Mouse (Mus musculus) spleen, postnatal 10 days (tissue): Measurements from ENCODE around the gene Ifi47.

Experiments
- DNase-seq, 2 experiments: peaks; one replicate each; pipeline ENCODE4 v3.0.0; 2021 to 2022; ENCODE audit warnings: low spot score in 2 of 2

Gene Ifi47

GRCm38 (mm10) chr11:49089735-49090507, 13.5 kb downstream of the Ifi47 start:
- no peak for DNase-seq

GRCm38 (mm10) chr11:49090551-49090950, 14.2 kb downstream of the Ifi47 start:
- no peak for DNase-seq

- DNase-seq = no peak
These were observed 14.8 kb downstream of the Ifi47 start for GRCm38 (mm10) chr11:49091171-49091570.

- no peak for DNase-seq
These were observed 15.7 kb downstream of the Ifi47 start for GRCm38 (mm10) chr11:49092053-49092586.

GRCm38 (mm10) chr11:49092786-49093185, 16.4 kb downstream of the Ifi47 start:
- DNase-seq = no peak

- no peak for DNase-seq
These were observed 17.7 kb downstream of the Ifi47 start for GRCm38 (mm10) chr11:49093861-49094660.

- no peak for DNase-seq
These were observed 19.0 kb downstream of the Ifi47 start for GRCm38 (mm10) chr11:49095367-49095766.

- DNase-seq = no peak
These were observed 24.0 kb downstream of the Ifi47 start for GRCm38 (mm10) chr11:49100409-49100808.

- DNase-seq = no peak
These were observed 25.1 kb downstream of the Ifi47 start for GRCm38 (mm10) chr11:49101500-49101899.

- peak; percentile 86 to 96 for DNase-seq
These were observed 26.8 kb downstream of the Ifi47 start for GRCm38 (mm10) chr11:49103047-49103693.

- DNase-seq = no peak
These were observed 29.4 kb downstream of the Ifi47 start for GRCm38 (mm10) chr11:49105752-49106151.

- no peak for DNase-seq
These were observed 31.5 kb downstream of the Ifi47 start for GRCm38 (mm10) chr11:49107650-49108537.

- peak in 1 of 2 experiments; percentile 58 for DNase-seq
These were observed 32.4 kb downstream of the Ifi47 start for GRCm38 (mm10) chr11:49108833-49109232.

GRCm38 (mm10) chr11:49111000-49111399, 34.6 kb downstream of the Ifi47 start:
- DNase-seq = no peak

- DNase-seq = no peak
These were observed 36.3 kb downstream of the Ifi47 start for GRCm38 (mm10) chr11:49112624-49113219.

- no peak for DNase-seq
These were observed 37.8 kb downstream of the Ifi47 start for GRCm38 (mm10) chr11:49114158-49114557.

GRCm38 (mm10) chr11:49114774-49115173, 38.4 kb downstream of the Ifi47 start, which contains the start of gene Olfr1396:
TSS of gene Olfr1396 (minus strand) at chr11:49114874.
- no peak for DNase-seq

- DNase-seq = no peak
These were observed 43.2 kb downstream of the Ifi47 start for GRCm38 (mm10) chr11:49119635-49120034.

- no peak for DNase-seq
These were observed 47.8 kb downstream of the Ifi47 start for GRCm38 (mm10) chr11:49124169-49124568.

- DNase-seq = no peak
These were observed 65.6 kb downstream of the Ifi47 start, which contains the start of gene Olfr1395 for GRCm38 (mm10) chr11:49141974-49142373. TSS of gene Olfr1395 (plus strand) at chr11:49142274.
